Mouse (Mus musculus) small intestine, adult 2 months (tissue): Measurements from ENCODE around the gene Galntl5.
"Not testable (repeated sequence)": the region's sequence is repeated elsewhere in the genome, so short reads cannot be mapped to it uniquely, and the experiment has no call there.

Experiments used
- CTCF ChIP-seq: fragments of 200-500 bp; IDR thresholded peaks from 2 replicates; pipeline ENCODE4 v1.5.1; 2012; ENCODE audit warnings: low read depth, mild to moderate bottlenecking, control low read depth, inconsistent platforms, low read length, moderate library complexity, mixed read lengths; ENCODE audit not compliant: insufficient replicate concordance, insufficient read length; ENCODE audit errors: extremely low read depth
- POLR2A ChIP-seq: fragments of 200-500 bp; IDR thresholded peaks from 2 replicates; pipeline ENCODE4 v1.6.1; 2012; ENCODE audit warnings: low read depth, mild to moderate bottlenecking, control low read depth, inconsistent platforms, low read length, moderate library complexity

- TF ChIP-seq CTCF, POLR2A: not testable (repeated sequence)
Measured at GRCm38 (mm10) chr5:25178543-25178942, 2.7 kb upstream of the Galntl5 start.
